ENCODE assay signal across 13 mouse cellular contexts in genomic region chrX:166518345-166518744, GRCm38 (mm10). TPM values are rescaled to one million over a fixed set of nuclear protein-coding genes. Genes with fewer than 3 reads are reported as not detected.
DNase-seq lines count a peak whose midpoint lies in the region; ATAC-seq lines count a peak whose summit lies in the region.
"Had no signal": no experiment of that assay in that cellular context is flagged by ENCODE, and none has a peak within 500 bp of the region (broad histone marks: within the 10 kb centered on the region; RNA-seq: fewer than 3 reads in every experiment).

Tceanc (minus strand) TSS chrX:166518567.

- H3K4me1 ChIP-seq in midbrain, embryonic 11.5 days (ENCODE audit: control insufficient read depth, insufficient read depth, low read length): no peaks in the 10 kb centered on the region
- no peaks in the 10 kb centered on the region for H3K4me1 ChIP-seq in midbrain, embryonic 15.5 days
- H3K4me1 ChIP-seq in embryonic facial prominence, embryonic 12.5 days: no peaks in the 10 kb centered on the region
- H3K4me1 ChIP-seq: heart, embryonic 13.5 days had no signal

- H3K27ac ChIP-seq in midbrain, embryonic 11.5 days (ENCODE audit: low read depth, low read length): no peak within 1 kb of the TSS
- no peak within 1 kb of the TSS for H3K27ac ChIP-seq in midbrain, embryonic 15.5 days
- H3K27ac ChIP-seq in embryonic facial prominence, embryonic 12.5 days: no peak within 1 kb of the TSS
- H3K27ac ChIP-seq: heart, embryonic 13.5 days; liver, embryonic 15.5 days had no signal

- DNase-seq in heart, adult 11 months: peak; percentile 89
- no peak for DNase-seq in heart, adult 8-10 months (ENCODE audit: low spot score)
- no peak for DNase-seq in midbrain, embryonic 11.5 days (ENCODE audit: low spot score, missing footprints)
- peak; percentile 21 for DNase-seq in lung, postnatal 10 days
- DNase-seq in frontal cortex, postnatal 14 days (ENCODE audit: low spot score in 2 of 2): no peak
- DNase-seq in thymus, postnatal 14 days: no peak
- DNase-seq: kidney, adult 8-10 months; layer of hippocampus, postnatal 36 days had no signal

- H3K9me3 ChIP-seq in midbrain, embryonic 11.5 days (ENCODE audit: control insufficient read depth, low read length): no peaks in the 10 kb centered on the region
- H3K9me3 ChIP-seq in midbrain, embryonic 15.5 days: no peaks in the 10 kb centered on the region
- H3K9me3 ChIP-seq in embryonic facial prominence, embryonic 12.5 days: no peaks in the 10 kb centered on the region
- H3K9me3 ChIP-seq: heart, embryonic 13.5 days; liver, embryonic 15.5 days had no signal

- no peak within 1 kb of the TSS for H3K4me3 ChIP-seq in midbrain, embryonic 11.5 days (ENCODE audit: low read depth, low read length)
- no peak within 1 kb of the TSS for H3K4me3 ChIP-seq in midbrain, embryonic 15.5 days
- no peak within 1 kb of the TSS for H3K4me3 ChIP-seq in embryonic facial prominence, embryonic 12.5 days
- H3K4me3 ChIP-seq: heart, embryonic 13.5 days; liver, embryonic 15.5 days had no signal

- ATAC-seq in midbrain, embryonic 11.5 days (ENCODE audit: low FRiP score): no peak
- no peak for ATAC-seq in midbrain, embryonic 15.5 days (replicated peaks)
- no peak for ATAC-seq in embryonic facial prominence, embryonic 12.5 days (ENCODE audit: insufficient number of reproducible peaks, insufficient read depth, low FRiP score, low TSS enrichment)
- ATAC-seq: activated CD4-positive, CD25-positive, alpha-beta regulatory T cell, adult 4 months had no signal

- H3K4me2 ChIP-seq in midbrain, embryonic 11.5 days: no peak within 1 kb of the TSS
- H3K4me2 ChIP-seq in midbrain, embryonic 15.5 days: no peak within 1 kb of the TSS
- H3K4me2 ChIP-seq in embryonic facial prominence, embryonic 12.5 days (replicated peaks): no peak within 1 kb of the TSS
- H3K4me2 ChIP-seq: heart, embryonic 13.5 days; liver, embryonic 15.5 days had no signal

- no peak within 1 kb of the TSS for H3K9ac ChIP-seq in midbrain, embryonic 11.5 days (ENCODE audit: low read length)
- no peak within 1 kb of the TSS for H3K9ac ChIP-seq in midbrain, embryonic 15.5 days
- H3K9ac ChIP-seq in embryonic facial prominence, embryonic 12.5 days: no peak within 1 kb of the TSS
- H3K9ac ChIP-seq: heart, embryonic 13.5 days; liver, embryonic 15.5 days had no signal

- H3K27me3 ChIP-seq in midbrain, embryonic 11.5 days (ENCODE audit: control insufficient read depth, insufficient read depth, low read length): peaks cover 6% of the 10 kb centered on the region
- H3K27me3 ChIP-seq in midbrain, embryonic 15.5 days (replicated peaks): no peaks in the 10 kb centered on the region; the same call in 1 of the 2 replicates
- H3K27me3 ChIP-seq in embryonic facial prominence, embryonic 12.5 days: no peaks in the 10 kb centered on the region
- H3K27me3 ChIP-seq: heart, embryonic 13.5 days; liver, embryonic 15.5 days had no signal

- 79% methylated on average over 16 of the region's 16 CpGs for WGBS in midbrain, embryonic 11.5 days
- WGBS in midbrain, embryonic 15.5 days: 75% methylated on average over 16 of the region's 16 CpGs
- 64% methylated on average over 16 of the region's 16 CpGs for WGBS in embryonic facial prominence, embryonic 12.5 days

- H3K36me3 ChIP-seq in midbrain, embryonic 11.5 days (ENCODE audit: control insufficient read depth, insufficient read depth, low read length): no peaks in the 10 kb centered on the region
- H3K36me3 ChIP-seq in midbrain, embryonic 15.5 days (replicated peaks): no peaks in the 10 kb centered on the region
- no peaks in the 10 kb centered on the region for H3K36me3 ChIP-seq in embryonic facial prominence, embryonic 12.5 days
- H3K36me3 ChIP-seq: heart, embryonic 13.5 days; liver, embryonic 15.5 days had no signal

RNA-seq across cellular contexts. Expression of gene Tceanc, which starts in this region (rescaled TPM):
- 1 to 10 TPM; 1.4 to 5.6 (median 2.2) TPM for total RNA-seq in heart, adult 8-10 months (2022)
- polyA plus RNA-seq in midbrain, embryonic 11.5 days (2014; fragmentation: Nextera tagmentation; extraction: Ambion mirVana): 11.3 and 13.5 TPM in 2 replicates
- 5.1 and 5.9 TPM in 2 replicates for polyA plus RNA-seq in midbrain, embryonic 15.5 days (2015; fragmentation: Nextera tagmentation; extraction: Ambion mirVana)
- polyA plus RNA-seq in embryonic facial prominence, embryonic 12.5 days (2016; fragmentation: Nextera tagmentation; extraction: Ambion mirVana): 10.8 and 11.8 TPM in 2 replicates

Comparison
In these comparisons a context has a peak if more than half of its experiments do, and no peak if none do; other contexts are left out.
1. DNase-seq: peak in heart, adult 11 months (single experiment) and lung, postnatal 10 days (single experiment); none in heart, adult 8-10 months (single experiment), midbrain, embryonic 11.5 days (single experiment), frontal cortex, postnatal 14 days (0 of 2) and thymus, postnatal 14 days (single experiment).